Mouse (Mus musculus): ENCODE data around the gene D17H6S53E. TPM values are rescaled to one million over a fixed set of nuclear protein-coding genes. Genes with fewer than 3 reads are reported as not detected.

D17H6S53E gene
- total RNA-seq, 2 experiments from 2014 or later, result 28.8 to 34.6 TPM

DNA sequence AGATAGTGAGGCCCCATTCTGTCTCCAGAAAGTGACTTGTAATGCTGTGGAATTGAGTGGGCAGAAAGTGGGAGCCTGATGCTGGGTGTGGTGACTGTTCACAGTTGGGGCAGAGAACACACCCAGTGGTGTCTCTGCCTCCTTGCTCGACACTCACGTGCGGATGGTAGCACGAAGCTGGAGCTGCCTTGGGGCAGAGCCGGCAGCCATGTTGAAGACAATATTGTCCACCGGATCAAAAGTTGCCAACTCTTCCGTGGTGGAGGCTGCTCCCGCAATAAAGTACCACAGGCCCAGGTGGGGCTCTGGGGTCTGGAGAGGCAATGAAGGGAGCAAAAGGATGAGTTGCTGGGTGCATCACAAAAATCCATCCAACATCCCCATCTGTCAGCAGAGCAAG, 4.9 kb downstream of the D17H6S53E start:
- DNase-seq (ENCODE audit: low spot score in 2 of 2), result no peak

DNA sequence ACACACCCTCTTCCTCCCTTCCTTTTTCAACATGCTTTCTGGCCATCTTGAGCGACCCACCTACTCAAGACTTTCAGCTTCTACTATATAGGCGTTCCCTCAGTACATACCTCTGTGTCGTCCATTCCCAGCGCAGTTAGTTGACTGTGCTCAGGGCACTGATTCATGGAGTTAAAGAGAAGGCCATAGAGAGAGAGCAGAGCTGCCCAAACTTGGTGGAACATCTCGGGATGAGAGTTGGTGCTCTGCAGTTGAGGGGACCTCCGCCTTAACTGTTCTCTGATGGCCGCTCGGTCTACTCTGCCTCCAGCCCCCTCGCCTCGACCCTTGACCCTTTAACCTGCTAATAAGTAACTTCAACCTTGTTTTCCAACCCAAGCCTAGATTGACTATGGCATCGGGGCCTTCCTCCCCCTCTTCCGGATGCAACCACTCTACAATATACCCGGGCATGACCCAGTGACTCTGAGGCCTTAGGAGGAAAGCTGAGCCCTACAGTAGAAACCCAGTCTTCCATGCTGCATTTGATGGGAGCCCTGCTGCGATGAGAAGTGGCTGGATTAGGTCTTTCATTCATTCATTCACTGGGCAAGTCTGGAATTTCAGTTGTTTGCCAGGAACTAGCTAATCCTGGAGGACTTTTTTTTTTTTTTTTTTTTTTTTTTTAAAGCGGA, 5.5 kb downstream of the D17H6S53E start, which contains the start of gene Apom:
Apom (minus strand) TSS at position 551 of the 674 bp plus-strand sequence.
- DNase-seq (ENCODE audit: low spot score in 2 of 2), result no peak

DNA sequence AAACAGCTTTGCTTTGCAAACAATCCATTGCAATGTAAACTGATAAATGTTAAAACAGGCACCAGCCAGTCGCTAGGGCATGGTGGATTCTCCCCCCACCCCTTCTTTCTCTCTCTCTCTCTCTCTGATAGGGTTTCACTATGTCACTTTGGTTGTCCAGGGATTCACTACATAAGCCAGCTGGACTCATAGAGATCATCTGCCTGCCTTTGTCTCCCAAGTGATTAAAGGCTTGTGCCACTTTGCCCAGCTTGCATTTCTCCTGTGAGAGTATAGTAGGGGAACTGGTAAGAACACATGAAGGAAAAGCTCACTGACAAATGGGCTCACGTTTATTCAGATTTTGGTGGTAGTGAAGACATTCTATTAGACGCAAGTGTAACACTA, 6.0 kb downstream of the D17H6S53E start:
- no peak for DNase-seq (ENCODE audit: low spot score in 2 of 2)

DNA sequence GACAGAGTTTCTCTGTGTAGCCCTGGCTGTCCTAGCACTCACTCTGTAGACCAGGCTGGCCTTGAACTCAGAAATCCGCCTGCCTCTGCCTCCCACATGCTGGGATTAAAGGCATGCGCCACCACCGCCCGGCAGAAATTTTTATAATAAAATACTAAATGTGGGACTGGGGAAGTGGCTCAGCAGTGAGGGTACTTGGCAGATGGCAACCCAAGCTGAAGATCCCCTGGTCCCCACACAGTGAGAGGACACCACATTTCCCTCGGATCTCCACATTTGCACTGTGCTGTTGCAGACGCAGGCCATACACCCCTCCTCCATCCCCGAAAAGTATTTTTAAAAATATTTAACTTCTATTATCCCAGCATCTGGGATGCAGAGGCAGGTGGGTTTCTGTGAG, 7.3 kb downstream of the D17H6S53E start:
- no peak for DNase-seq (ENCODE audit: low spot score in 2 of 2)

DNA sequence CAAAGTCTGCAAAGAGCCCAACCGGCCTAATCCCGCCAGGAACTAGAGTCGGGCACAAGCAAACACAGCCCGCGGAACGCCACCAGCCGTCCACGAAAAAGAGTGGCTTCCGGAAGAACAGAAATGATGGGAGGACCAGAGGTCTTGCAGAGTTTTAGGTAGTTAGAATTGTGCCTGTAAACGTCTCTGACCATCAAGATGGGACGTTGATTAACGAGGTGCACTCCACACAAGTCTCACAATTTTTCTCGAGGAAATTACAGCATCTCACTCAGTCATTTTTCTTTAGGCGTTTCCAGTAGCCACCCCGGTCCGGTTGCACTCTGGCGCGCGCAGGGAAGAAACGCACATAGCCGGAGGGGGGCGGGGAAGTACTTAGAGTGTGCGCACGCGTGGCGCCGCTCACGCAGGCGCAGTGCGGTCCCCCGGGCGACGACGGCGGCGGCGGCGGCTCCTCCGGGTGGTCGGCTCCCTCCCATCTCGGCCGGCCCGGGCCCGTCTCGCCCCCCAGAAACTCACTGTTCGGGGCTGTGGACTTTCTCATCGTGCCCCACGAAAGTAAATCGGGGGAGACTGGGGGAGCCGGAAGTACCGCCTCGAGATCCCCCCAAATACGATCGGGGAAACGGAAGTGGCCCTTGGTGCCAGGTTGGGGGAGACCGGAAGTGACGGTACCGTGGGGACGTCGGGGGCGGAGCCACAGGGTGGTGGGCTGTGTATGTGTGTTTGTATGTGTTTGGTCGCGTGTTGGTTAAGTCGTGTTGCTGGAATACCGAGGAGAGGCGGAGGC, 8.8 kb downstream of the D17H6S53E start, which contains the start of gene Bag6:
Bag6 (plus strand) TSS at position 378 of the 790 bp plus-strand sequence.
- DNase-seq (ENCODE audit: low spot score in 2 of 2), result peak; percentile 93 to 96

DNA sequence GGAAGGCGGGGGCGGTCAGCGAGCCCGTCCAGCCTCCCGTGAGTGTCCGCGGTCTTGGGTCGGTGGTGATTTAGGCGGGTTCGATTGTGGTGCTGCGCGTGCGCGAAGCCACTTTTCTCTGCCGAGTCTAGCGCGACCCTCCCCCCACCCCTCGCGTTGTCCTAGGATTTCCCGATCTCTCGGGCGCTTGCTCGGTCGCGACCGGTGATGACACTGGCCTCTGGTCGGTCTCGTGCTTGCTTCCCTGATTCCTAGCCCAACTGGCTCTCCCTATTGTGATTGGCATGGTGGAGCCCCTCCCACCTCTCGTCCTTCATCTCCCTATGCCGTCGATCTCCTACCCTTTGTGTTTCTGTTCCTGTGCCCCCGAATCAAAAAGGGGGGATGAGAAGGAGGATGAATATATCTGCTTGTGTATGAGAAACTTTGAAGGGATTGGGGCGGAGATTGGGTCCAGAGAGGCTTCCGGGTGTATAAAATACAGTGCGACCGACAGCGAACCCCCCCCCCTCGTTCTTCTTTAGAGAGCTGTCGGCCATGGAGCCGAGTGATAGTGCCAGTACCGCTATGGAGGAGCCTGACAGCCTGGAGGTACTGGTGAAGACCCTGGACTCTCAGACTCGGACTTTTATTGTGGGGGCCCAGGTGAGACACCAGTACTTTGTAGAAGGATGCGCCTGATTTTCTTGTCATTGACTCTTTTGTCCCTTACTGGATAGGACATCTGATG, 9.6 kb downstream of the D17H6S53E start:
- DNase-seq (ENCODE audit: low spot score in 2 of 2), result no peak

DNA sequence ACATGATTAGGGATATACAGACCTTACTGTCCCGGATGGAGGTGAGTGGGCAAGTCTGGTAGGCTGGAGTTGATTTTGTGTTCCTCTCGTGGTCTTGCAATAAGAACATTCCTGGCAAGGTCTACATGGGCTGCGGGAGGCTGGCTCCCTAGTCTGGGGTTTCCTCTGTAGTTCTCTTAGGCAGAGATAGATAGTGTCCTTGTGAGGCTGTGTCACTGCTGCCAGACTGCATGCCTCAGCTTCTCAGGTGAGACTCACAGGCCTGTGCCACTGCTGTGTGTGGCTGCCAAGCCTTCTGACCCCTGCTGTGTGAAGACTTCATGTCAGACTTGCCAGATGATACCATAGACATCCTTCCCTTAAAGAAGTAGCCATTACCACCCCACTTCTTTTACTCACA, 13.1 kb downstream of the D17H6S53E start:
- DNase-seq (ENCODE audit: low spot score in 2 of 2), result no peak

DNA sequence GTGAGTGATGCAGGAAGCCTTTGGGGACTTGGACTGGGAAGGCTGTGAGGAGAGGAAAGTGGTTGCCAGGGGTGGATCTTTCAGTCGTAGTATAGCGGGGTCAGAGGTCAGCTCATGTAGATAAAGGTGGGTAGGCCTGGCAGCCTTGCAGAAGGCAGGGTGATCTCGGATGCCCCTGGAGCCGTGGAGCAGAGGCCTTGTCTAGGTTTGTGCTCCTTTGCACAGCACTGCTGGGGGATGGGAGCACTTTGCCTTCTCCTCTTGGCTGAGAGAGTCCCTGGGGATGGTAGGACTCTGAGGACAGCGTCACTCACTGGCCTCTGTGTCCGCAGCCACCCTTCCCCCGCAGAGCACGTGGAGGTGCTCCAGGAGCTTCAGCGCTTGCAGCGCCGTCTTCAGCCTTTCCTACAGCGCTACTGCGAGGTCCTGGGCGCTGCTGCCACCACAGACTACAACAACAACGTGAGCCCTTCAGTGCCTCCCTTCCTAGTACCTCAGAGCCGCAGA, 14.4 kb downstream of the D17H6S53E start:
- no peak for DNase-seq (ENCODE audit: low spot score in 2 of 2)

DNA sequence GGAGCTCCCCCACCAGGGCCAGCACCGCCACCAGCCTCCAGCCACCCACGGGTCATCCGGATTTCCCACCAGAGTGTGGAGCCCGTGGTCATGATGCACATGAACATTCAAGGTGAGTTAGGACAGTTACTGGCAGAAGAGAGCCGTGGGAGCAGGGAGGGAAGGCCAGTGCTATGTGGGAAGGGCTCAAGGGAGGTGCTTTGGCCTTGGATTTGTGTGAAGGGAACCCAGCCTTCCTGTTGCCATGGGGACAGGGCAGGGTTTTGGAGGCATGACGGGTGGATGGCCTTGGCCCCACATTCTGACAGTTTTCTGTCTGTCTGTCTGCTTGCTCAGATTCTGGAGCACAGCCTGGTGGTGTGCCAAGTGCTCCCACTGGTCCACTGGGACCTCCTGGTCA, 15.8 kb downstream of the D17H6S53E start:
- peak; percentile 47 to 70 for DNase-seq (ENCODE audit: low spot score in 2 of 2)

DNA sequence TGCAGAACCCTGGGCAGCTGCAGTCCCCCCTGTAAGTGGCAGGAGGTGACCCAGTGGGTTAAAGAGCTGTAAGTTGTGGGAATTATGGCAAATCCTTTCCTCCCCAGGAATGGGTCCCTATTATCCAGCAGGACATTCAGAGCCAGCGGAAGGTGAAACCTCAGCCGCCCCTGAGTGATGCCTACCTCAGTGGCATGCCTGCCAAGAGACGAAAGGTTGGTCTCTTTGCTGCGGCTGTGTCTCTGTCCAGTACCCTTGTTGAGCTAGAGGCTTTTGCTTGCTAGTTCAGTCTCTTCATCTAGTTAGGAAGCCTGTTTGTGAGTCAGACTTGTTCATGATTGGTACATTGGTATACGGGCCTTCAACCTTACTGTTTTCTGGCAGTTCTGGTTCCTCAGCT, 20.0 kb downstream of the D17H6S53E start:
- DNase-seq (ENCODE audit: low spot score in 2 of 2), result peak in 1 of 2 experiments; percentile 21

DNA sequence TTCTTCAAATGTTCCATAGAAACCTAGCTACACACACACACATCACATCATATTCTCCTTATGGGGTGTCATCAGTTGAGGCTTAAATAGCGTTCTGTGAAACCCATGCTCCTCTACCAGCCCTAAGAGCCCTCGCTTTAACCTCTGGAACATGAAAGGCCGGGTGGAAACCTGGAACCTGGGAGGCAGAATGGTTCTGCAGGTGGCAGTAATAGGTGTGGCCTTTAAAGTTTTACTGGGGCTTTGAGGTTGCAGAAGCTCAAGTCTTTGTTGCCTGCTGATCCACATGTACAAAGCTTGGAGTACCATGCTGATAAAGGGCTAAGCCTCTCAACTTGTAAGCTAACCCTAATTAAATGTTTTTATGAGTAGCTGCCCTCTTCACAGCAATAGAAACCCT, 21.2 kb downstream of the D17H6S53E start:
- no peak for DNase-seq (ENCODE audit: low spot score in 2 of 2)

DNA sequence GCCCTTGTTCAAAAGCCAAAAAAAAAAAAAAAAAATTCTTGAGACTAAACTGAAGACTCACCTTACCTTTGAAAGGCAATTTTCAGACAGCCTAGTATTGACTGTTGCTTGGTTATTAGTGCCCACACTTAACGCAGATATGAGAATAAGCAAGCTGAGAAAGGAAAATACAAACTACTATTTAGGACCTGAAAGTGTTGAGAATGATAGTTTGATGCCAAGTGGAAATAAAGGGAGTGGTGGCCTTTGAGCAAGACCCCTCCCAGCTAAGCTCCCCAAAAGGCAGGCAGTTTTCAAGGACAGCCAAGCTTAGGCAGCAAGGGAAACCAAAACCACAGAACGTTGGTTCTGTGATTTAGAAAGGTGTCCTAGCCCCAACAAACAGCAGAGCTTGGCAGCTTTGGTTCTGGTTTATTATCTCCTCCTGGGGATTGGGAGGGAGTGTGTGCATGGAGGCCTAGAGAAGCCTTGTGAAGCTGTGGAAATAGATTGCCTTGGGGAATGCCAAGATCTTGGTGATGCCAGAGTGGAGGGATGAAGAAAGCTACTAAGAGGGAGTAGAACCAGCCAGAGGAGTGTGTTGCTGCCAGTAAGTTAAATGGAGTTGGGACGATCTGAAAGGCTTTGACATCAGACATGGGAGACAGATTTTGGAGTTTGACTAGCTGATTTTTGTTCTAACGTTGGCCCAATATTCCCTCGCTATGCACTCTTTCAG, 21.9 kb downstream of the D17H6S53E start:
- DNase-seq (ENCODE audit: low spot score in 2 of 2), result no peak

DNA sequence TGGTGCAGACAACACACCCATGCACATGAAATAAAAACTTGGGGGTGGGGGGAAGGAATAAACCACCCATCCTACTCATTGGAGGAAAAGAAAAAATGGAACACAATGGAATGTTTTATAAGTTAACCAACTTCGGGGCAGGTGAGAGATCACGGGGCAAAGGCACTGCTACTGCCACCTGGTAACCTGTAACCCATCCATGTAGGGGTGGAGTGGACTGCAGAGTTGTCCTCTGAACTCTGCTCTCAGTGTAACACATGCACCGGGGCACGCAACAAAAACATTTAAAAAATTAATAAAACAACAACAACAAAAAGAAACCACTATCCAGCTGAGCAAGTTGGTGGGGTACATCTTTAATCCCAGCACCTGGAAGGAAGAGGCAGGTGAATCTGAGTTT, 25.9 kb downstream of the D17H6S53E start:
- DNase-seq (ENCODE audit: low spot score in 2 of 2), result no peak

DNA sequence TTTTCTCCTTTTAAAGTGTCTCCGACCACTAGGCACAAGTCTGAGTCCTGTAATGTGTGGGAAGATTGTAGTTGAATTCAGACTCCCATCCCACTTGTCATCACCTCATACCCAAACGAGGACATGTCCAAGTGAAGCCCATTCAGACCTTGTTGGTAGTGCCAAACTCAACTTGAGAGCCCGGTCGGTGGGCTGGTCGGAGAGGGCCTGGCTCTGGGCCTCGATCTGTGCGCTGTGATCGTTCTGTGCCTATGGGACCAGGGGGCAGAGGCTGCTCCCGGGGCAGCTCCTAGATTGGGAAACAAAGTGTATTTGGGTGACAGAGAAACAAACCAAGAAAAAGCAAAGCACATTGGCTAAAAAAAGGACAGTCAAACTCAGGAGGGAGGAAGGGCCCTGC, 26.9 kb downstream of the D17H6S53E start:
- no peak for DNase-seq (ENCODE audit: low spot score in 2 of 2)

DNA sequence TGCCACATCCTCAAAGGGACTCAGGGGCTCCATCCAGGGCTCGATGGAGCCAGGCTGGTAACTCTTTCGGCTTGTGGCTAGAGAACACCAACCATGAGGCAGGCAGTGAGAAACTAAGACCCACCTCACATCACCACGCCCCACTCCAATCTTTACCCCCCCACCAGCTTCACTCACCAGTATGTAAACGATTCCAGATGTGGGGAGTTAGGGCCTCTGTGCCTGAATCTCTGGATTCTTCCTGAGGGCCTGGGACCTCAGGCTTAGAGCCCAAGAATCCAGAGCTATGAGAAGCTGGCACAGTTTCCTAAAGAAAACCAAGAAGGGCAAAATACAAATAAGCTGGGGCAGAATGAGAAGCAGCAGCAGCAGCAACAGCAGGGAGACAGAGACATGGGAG, 27.8 kb downstream of the D17H6S53E start:
- no peak for DNase-seq (ENCODE audit: low spot score in 2 of 2)

DNA sequence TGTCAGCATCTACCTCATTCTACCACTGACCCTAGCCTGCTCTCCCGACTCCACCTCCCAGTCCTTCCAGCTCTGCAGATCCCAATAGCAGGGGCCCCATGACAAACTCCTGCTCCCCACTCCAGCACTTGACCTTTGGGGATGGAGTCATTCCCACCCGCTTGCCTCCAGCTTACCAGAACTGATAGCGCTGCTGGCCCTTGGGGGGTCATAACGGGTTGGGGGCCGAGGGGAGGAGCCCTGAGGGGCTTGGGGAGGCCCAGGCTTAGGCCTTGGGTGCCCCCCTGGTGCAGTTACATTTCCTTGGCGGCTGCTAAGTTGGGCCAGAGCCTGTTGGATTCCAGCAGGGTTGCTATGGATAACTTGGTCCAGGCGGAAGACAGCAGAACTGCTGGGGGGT, 28.4 kb downstream of the D17H6S53E start:
- DNase-seq (ENCODE audit: low spot score in 2 of 2), result no peak

DNA sequence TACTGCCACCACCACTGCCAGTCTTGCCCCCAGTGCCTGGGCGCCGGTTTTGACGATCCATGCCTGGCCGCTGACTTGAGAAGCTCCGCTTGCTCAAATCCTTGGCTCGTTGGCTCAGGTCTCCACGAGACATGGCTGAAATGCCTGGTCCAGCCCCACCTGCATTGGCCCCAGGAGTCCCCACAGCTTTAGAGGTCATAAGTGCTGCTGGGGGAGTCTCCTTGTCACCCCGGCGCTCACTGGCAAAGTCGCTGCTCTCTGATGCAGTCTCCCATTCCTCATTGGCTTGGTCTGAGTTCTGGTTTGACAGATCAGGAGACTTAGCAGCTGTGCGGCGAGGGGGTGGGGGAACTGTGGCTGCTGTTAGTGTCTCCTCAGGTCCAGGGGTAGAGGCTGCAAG, 29.3 kb downstream of the D17H6S53E start:
- DNase-seq (ENCODE audit: low spot score in 2 of 2), result no peak

DNA sequence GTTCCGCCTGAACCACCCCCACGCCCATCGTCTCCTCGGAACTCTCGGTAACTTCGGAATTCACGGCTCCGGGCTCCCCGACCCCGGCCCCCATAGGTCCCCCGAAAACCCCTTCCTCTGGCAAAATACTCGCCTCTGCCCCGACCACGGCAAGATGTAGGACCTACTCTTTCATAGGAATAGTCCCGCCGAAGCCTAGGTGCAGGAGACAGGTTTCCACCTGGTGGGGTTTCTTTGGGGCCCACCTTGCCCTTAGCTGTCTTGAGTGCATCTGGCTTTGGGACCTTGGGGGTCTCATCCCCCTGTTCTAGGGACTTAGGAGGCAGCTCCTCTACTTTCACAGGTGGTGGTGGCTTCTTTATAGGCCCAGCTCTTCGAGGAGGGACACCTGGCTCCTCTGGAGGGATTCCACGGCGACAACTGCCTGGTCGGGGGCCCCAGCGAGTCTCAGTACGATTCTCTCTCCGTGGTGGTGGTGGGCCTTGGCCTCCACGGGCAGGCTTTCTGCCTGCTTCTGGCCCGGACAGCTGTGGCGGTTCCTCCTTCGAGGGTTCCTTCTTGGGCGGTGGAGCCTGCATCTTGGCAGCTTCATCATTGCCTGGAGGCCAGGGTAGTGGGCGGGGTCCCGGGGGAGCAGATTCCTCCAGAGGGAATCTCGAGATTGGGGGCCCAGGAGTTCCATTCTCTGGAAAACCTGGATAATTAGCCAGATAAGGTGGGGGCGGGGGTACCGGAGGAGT, 30.5 kb downstream of the D17H6S53E start:
- DNase-seq (ENCODE audit: low spot score in 2 of 2), result no peak

DNA sequence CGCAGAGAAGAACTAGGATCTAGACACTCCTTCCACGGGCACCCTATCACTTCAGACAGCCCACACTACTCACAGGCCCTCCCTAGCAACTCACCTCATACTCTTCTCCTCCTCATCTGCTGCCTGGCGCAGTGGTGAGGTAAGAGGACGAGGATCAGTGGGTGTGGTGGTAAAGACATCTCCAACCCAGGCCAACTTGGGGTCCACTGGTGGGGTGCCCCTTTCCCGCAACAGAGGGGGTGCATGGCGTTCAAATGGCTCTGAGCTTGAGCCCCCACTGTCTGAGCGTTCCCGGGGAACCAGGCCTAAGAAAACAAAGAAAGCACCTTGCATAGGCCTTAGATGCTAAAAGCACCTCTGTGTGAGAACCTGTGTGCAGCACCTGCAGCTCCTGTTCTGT, 31.1 kb downstream of the D17H6S53E start:
- no peak for DNase-seq (ENCODE audit: low spot score in 2 of 2)

DNA sequence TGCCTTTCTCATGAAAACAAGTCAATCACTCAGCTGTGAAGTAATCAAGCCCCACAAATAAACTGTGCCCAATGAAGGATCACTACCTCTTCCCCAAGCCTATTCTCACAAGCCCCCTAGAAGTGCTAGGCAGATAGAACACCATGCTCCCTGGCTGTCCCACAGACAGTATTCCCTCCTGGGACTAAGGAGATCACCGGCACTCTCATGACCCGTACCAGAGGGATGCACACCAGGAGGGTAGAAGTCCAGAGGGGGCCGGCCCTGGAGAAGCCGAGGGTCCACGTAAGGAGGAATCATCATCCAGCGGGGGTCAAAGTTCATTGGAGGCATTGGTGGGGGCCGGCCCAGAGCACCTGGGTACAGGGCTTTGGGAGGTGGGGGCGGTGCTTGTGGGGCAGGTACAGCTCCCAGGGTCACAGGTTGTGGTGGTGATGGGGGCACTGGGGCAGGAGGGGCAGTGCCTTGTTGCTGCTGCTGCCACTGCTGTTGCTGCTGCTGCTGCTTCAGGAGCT, 31.5 kb downstream of the D17H6S53E start:
- no peak for DNase-seq (ENCODE audit: low spot score in 2 of 2)
